Mouse (Mus musculus): ENCODE measurements at regions not wholly inside any gene's neighbourhood (a gene's known extent, or its start where the extent isn't known, plus 50 kb on each side); places are given as distances from the start of the nearest gene placed in this dataset.

GRCm38 (mm10) chrX:140164859-140165258, 102.2 kb downstream of the Pih1h3b start:
- no peak for ATAC-seq (ENCODE audit: insufficient number of reproducible peaks, low FRiP score, low TSS enrichment)

- ATAC-seq (ENCODE audit: insufficient number of reproducible peaks, low FRiP score, low TSS enrichment): no peak
Measured at GRCm38 (mm10) chrX:140165966-140166365, 103.3 kb downstream of the Pih1h3b start.

GRCm38 (mm10) chrX:140179850-140180249, 117.2 kb downstream of the Pih1h3b start:
- ATAC-seq (ENCODE audit: insufficient number of reproducible peaks, low FRiP score, low TSS enrichment): no peak

DNA sequence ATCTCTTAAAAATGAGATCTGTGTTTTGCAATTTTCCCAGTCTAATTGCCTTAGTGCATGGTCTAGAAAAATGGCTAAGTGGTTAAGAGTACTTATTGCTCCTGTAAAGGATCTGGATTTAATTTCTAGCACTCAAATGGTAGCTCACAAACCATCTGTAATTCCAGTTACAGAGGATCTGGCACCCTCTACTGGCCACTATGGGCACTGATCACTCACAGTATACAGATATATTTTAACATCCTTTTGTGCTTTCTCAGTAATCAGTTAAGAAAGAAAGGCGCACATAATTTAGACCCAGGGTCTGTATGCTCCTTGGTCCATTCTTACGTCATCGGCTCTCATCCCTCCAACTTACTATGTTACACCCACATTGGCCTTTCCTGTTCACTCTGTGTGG, 120.3 kb downstream of the Pih1h3b start:
- ATAC-seq (ENCODE audit: insufficient number of reproducible peaks, low FRiP score, low TSS enrichment): no peak

GRCm38 (mm10) chrX:140203676-140204075, 138.4 kb upstream of the Frmpd3 start:
- no peak for ATAC-seq (ENCODE audit: insufficient number of reproducible peaks, low FRiP score, low TSS enrichment)

DNA sequence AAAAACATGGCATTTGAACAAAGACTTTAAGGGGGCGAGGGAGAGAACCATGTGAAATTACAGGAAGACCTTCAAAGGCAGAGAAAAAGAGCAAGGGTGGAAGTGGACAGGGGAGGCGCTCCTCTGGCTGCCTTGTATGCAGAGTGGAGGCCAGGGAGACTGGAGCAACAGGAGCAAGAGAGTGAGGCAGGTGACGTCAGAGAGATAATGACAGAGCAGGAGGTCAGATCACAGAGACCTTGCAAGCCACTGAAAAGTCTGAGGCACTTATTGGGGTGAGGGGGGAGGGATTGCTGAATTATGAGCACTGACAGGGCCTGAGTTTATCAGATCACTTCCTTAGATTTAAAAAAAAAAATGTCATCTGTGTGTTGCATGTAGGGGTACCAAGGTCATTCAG, 133.3 kb upstream of the Frmpd3 start:
- no peak for ATAC-seq (ENCODE audit: insufficient number of reproducible peaks, low FRiP score, low TSS enrichment)

DNA sequence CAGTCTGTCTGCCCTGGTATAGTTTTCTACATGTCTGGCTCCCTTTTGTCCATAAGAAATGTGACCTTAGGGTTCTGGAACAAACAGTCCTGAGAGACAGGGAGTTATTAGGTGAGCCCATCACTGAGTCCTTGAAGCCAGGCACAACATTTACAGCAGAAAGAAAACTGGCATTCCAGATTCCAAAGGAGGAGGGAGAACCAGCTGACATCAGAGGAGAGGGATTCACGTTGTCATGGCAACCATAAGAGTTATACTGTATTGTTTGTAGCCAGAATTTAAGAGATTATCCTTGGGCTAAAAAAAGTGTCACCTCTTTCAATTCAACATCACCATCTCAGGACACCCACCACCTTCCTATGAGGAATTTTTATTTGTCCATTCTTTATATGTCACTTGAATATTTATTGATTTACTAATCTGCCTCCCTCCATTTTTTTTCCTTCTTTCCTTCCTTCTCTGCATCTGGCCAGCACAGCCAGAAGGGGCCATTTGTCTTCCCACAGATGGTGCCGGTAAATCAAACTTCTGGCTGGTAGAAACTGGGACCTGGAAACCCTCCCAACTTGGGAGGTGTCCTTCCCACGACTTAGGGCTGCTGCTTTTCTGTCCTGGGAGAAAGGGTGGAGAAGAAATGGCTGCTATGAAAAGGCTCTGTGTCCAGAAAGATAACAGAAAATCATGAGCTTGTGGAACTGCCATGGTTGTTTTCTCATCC, 129.3 kb upstream of the Frmpd3 start:
- ATAC-seq (ENCODE audit: insufficient number of reproducible peaks, low FRiP score, low TSS enrichment): no peak

DNA sequence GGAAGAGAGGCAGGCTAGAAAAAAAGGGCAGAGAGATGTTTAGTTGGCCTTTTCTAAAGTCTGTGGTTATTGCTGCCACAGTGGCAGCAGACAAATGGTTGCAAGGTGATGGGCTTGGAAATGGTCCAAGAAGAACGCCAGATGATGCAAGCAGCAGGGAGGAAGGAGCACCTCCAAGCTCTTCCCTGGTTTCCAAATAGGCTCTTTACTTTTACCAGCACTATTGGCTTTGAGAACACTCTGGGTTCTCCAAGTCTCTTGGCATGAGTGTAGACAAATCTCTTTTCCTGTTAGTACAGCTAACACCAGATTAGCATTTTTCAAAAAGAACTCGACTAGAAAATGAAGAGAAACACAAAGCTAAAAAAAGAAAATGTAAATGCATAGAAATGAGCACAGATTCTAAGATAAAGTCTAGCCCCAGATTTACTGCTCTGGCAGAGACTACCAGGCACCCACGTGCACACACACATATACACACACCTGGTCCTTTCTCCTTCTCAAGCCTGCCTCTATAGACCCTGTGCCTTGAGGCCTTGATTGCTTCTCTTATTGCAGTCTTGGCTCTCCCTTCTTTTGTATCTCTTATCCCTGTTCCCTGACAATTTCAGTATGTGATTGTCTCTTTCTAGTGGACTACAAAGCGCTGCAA, 127.7 kb upstream of the Frmpd3 start:
- peak; percentile 74 for ATAC-seq (ENCODE audit: insufficient number of reproducible peaks, low FRiP score, low TSS enrichment)

- no peak for ATAC-seq (ENCODE audit: insufficient number of reproducible peaks, low FRiP score, low TSS enrichment)
Measured at GRCm38 (mm10) chrX:140255790-140256189, 86.3 kb upstream of the Frmpd3 start.

GRCm38 (mm10) chrX:140269742-140270457, 72.2 kb upstream of the Frmpd3 start:
- peak; percentile 76 for ATAC-seq (ENCODE audit: insufficient number of reproducible peaks, low FRiP score, low TSS enrichment)

- ATAC-seq (ENCODE audit: insufficient number of reproducible peaks, low FRiP score, low TSS enrichment): 0 out of 2 replicates have a peak, but pooled peaks have one; percentile 45
Measured at GRCm38 (mm10) chrX:140277327-140277947, 64.6 kb upstream of the Frmpd3 start.

GRCm38 (mm10) chrX:140277978-140278729, 63.9 kb upstream of the Frmpd3 start:
- ATAC-seq (ENCODE audit: insufficient number of reproducible peaks, low FRiP score, low TSS enrichment): no peak

- ATAC-seq (ENCODE audit: insufficient number of reproducible peaks, low FRiP score, low TSS enrichment): no peak
Measured at GRCm38 (mm10) chrX:140279266-140279665, 62.8 kb upstream of the Frmpd3 start.

GRCm38 (mm10) chrX:140280016-140280415, 62.0 kb upstream of the Frmpd3 start:
- ATAC-seq (ENCODE audit: insufficient number of reproducible peaks, low FRiP score, low TSS enrichment): no peak
